Mouse (Mus musculus): Measurements from ENCODE around the gene Stx1a. TPM values are rescaled to one million over a fixed set of nuclear protein-coding genes. Genes with fewer than 3 reads are reported as not detected.
A peak's percentile ranks its signal among the peaks of the same experiment; 100 is the strongest.

Stx1a gene
- polyA plus RNA-seq, 1 experiment from 2014 or later: 13.1 TPM

GRCm38 (mm10) chr5:135076931-135077505 lies 53.7 kb downstream of the Stx1a start:
- peak overlapping the region; percentile 76 for H3K4me2 ChIP-seq (replicated peaks)
- peaks cover 38% of the 10 kb centered on the region for H3K36me3 ChIP-seq
- peak overlapping the region; percentile 95 for H3K4me3 ChIP-seq
- peak; percentile 21; the same call in 1 of the 2 replicates for ATAC-seq (ENCODE audit: low FRiP score, low read depth)
- WGBS: 16% methylated on average over 14 of the region's 14 CpGs
- peaks cover 7% of the 10 kb centered on the region; the same call in 1 of the 2 replicates for H3K27me3 ChIP-seq
- peak overlapping the region; percentile 98 for H3K9ac ChIP-seq
- no peaks in the 10 kb centered on the region for H3K9me3 ChIP-seq
- H3K27ac ChIP-seq: peak overlapping the region; percentile 83
- H3K4me1 ChIP-seq: peaks cover 24% of the 10 kb centered on the region

DNA sequence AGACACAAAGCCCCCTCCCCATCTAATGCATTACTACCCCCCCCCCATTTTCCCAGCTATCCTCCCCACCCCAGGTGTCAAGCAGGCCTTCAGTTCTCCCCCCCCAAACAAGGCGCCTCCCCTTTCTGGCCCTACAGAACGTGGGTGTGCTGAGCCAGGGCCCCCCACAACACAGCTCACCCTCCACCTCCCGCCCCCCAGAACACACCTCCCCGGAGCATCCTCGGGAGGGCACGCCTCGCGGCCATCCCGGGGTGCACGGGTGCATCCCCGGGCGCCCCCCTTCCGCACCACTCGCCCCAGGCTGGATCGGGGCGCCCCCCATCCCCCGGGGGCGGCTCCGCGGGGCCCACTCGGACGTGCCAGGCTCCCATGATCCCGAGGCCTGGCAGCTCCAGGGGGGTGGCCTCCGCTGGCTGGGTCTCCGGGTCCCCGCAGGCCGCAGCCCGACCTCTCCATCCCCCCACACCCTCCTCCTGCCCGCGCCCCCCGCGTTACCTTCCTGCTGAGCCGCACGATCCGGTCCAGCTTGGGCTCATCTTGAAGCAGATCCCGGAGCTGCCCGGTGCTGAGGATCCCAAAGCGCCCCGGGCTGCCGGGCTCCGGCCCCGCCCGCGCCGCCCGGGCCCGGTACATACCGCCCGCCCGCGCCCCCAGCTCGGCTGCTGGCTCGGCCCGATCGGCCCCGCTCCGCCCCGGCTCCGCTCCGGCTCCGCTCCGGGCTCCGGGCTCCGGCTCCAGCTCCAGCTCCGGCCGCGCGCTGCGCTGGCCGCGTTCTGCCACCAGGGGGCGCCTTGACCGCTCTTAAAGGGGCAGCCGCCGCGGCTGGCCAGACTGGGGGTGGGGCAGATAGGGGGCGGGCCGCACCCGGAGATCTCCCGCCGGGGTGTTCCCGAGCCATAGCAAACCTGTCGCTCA lies 54.5 kb downstream of the Stx1a start, which contains the start of gene Vps37d:
Gene Vps37d (minus strand): TSS at position 703 of the 918 bp plus-strand sequence.
- Histone ChIP-seq H3K4me2 (replicated peaks) (peak within 1 kb of the TSS; percentile 76), H3K27ac (peak within 1 kb of the TSS; percentile 83), H3K36me3 (peaks cover 30% of the 10 kb centered on the region), H3K4me1 (peaks cover 24% of the 10 kb centered on the region), H3K4me3 (peak within 1 kb of the TSS; percentile 95), H3K27me3 (peaks cover 7% of the 10 kb centered on the region; the same call in 1 of the 2 replicates), H3K9me3 (no peaks in the 10 kb centered on the region), H3K9ac (peak within 1 kb of the TSS; percentile 98)
- under 1% methylated on average over 61 of the region's 83 CpGs for WGBS
- ATAC-seq (ENCODE audit: low FRiP score, low read depth): peak; percentile 85

GRCm38 (mm10) chr5:135078482-135078810 lies 55.2 kb downstream of the Stx1a start:
- peaks cover 24% of the 10 kb centered on the region for H3K36me3 ChIP-seq
- peaks cover 7% of the 10 kb centered on the region; the same call in 1 of the 2 replicates for H3K27me3 ChIP-seq
- peak overlapping the region; percentile 98; the same call in 1 of the 2 replicates for H3K9ac ChIP-seq
- ATAC-seq (ENCODE audit: low FRiP score, low read depth): peak; percentile 68
- WGBS: 2% methylated on average over 11 of the region's 11 CpGs
- H3K4me1 ChIP-seq: peaks cover 21% of the 10 kb centered on the region
- no peak overlapping the region for H3K27ac ChIP-seq
- no peaks in the 10 kb centered on the region for H3K9me3 ChIP-seq
- peak overlapping the region; percentile 95 for H3K4me3 ChIP-seq
- H3K4me2 ChIP-seq (replicated peaks): peak overlapping the region; percentile 76

GRCm38 (mm10) chr5:135079578-135079977 lies 56.3 kb downstream of the Stx1a start:
- Histone ChIP-seq H3K36me3 (peaks cover 13% of the 10 kb centered on the region), H3K4me3 (no peak overlapping the region), H3K4me1 (peaks cover 12% of the 10 kb centered on the region), H3K4me2 (replicated peaks) (no peak overlapping the region), H3K9me3 (no peaks in the 10 kb centered on the region), H3K27me3 (peaks cover 7% of the 10 kb centered on the region; the same call in 1 of the 2 replicates), H3K27ac (no peak overlapping the region), H3K9ac (no peak overlapping the region)
- WGBS: 98% methylated on average over 2 of the region's 2 CpGs
- no peak for ATAC-seq (ENCODE audit: low FRiP score, low read depth)

DNA sequence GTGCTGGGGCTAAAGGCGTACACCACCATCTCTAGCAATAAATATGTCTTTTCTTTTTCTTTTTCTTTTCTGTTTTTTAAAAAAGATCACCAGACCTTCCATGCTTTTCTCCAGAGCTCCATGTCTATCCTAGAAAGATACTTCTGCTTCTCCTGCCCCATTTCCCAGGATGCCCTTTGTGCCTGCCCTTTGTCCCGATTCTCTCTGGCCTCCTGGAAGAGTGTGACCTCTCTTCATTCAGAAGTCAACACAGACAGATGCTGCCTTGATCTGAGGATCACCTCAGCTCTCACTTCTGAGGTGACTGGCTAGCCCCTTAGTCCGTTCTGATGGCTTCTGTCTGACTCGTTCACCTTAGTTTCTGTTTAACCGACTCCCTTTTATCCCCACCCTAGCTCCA lies 57.3 kb downstream of the Stx1a start:
- Histone ChIP-seq H3K9me3 (no peaks in the 10 kb centered on the region), H3K4me2 (replicated peaks) (no peak overlapping the region), H3K9ac (no peak overlapping the region), H3K27ac (no peak overlapping the region), H3K4me1 (peaks cover 12% of the 10 kb centered on the region), H3K27me3 (peaks cover 7% of the 10 kb centered on the region; the same call in 1 of the 2 replicates), H3K36me3 (peaks cover 9% of the 10 kb centered on the region), H3K4me3 (no peak overlapping the region)
- no peak for ATAC-seq (ENCODE audit: low FRiP score, low read depth)
- WGBS: 85% methylated on average over 5 of the region's 5 CpGs

GRCm38 (mm10) chr5:135086871-135087270 lies 63.6 kb downstream of the Stx1a start:
- 19% methylated on average over 4 of the region's 4 CpGs for WGBS
- no peak overlapping the region for H3K27ac ChIP-seq

GRCm38 (mm10) chr5:135089653-135090052 lies 66.4 kb downstream of the Stx1a start, which contains the start of gene Mlxipl:
Gene Mlxipl (plus strand): TSS chr5:135089890.
- no peaks in the 10 kb centered on the region for H3K36me3 ChIP-seq
- no peak for ATAC-seq (ENCODE audit: low FRiP score, low read depth)
- peaks cover 6% of the 10 kb centered on the region for H3K9me3 ChIP-seq
- H3K4me3 ChIP-seq: peak within 1 kb of the TSS; percentile 33
- peaks cover 5% of the 10 kb centered on the region for H3K4me1 ChIP-seq
- H3K9ac ChIP-seq: peak within 1 kb of the TSS; percentile 56
- peak within 1 kb of the TSS; percentile 61 for H3K4me2 ChIP-seq (replicated peaks)
- peaks cover 60% of the 10 kb centered on the region for H3K27me3 ChIP-seq
- 1% methylated on average over 38 of the region's 39 CpGs for WGBS
- no peak within 1 kb of the TSS for H3K27ac ChIP-seq

More at GRCm38 (mm10) chr5:135086871-135087270, 63.6 kb downstream of the Stx1a start:
- Histone ChIP-seq H3K4me2 (replicated peaks) (no peak overlapping the region), H3K9ac (no peak overlapping the region), H3K36me3 (no peaks in the 10 kb centered on the region), H3K4me3 (no peak overlapping the region), H3K9me3 (peaks cover 6% of the 10 kb centered on the region), H3K27me3 (peaks cover 41% of the 10 kb centered on the region), H3K4me1 (peaks cover 5% of the 10 kb centered on the region)
- no peak for ATAC-seq (ENCODE audit: low FRiP score, low read depth)

Other genes with a start within 250 kb of the Stx1a start
- gene Tmem270, start 116.7 kb upstream of the Stx1a start, polyA plus RNA-seq (2015; fragmentation: Nextera tagmentation; extraction: Ambion mirVana): not detected in 2 replicates
- gene Cldn13, start 108.0 kb upstream of the Stx1a start, polyA plus RNA-seq (2015; fragmentation: Nextera tagmentation; extraction: Ambion mirVana): 0.45 and 2.0 TPM in 2 replicates
- 19.9 and 21.7 TPM in 2 replicates for gene Mettl27, start 91.1 kb upstream of the Stx1a start, polyA plus RNA-seq (2015; fragmentation: Nextera tagmentation; extraction: Ambion mirVana)
- 16.7 and 18.9 TPM in 2 replicates for gene Cldn4, start 76.5 kb upstream of the Stx1a start, polyA plus RNA-seq (2015; fragmentation: Nextera tagmentation; extraction: Ambion mirVana)
- gene Cldn3, start 37.3 kb upstream of the Stx1a start, polyA plus RNA-seq (2015; fragmentation: Nextera tagmentation; extraction: Ambion mirVana): 8.1 and 8.4 TPM in 2 replicates
- 51.7 and 55.1 TPM in 2 replicates for gene Abhd11, start 14.3 kb upstream of the Stx1a start, polyA plus RNA-seq (2015; fragmentation: Nextera tagmentation; extraction: Ambion mirVana)
- 35.5 and 35.7 TPM in 2 replicates for gene Dnajc30, start 40.7 kb downstream of the Stx1a start, polyA plus RNA-seq (2015; fragmentation: Nextera tagmentation; extraction: Ambion mirVana)
- gene Bud23, start 41.5 kb downstream of the Stx1a start, polyA plus RNA-seq (2015; fragmentation: Nextera tagmentation; extraction: Ambion mirVana): 143 and 145 TPM in 2 replicates
- gene Vps37d, start 54.8 kb downstream of the Stx1a start, polyA plus RNA-seq (2015; fragmentation: Nextera tagmentation; extraction: Ambion mirVana): 12.7 and 15.1 TPM in 2 replicates
- 1.6 and 2.2 TPM in 2 replicates for gene Mlxipl, start 66.4 kb downstream of the Stx1a start, polyA plus RNA-seq (2015; fragmentation: Nextera tagmentation; extraction: Ambion mirVana)
- gene Tbl2, start 126.2 kb downstream of the Stx1a start, polyA plus RNA-seq (2015; fragmentation: Nextera tagmentation; extraction: Ambion mirVana): 29.0 and 32.5 TPM in 2 replicates
- gene Bcl7b, start 144.8 kb downstream of the Stx1a start, polyA plus RNA-seq (2015; fragmentation: Nextera tagmentation; extraction: Ambion mirVana): 47.3 and 50.0 TPM in 2 replicates
- gene Baz1b, start 163.8 kb downstream of the Stx1a start, polyA plus RNA-seq (2015; fragmentation: Nextera tagmentation; extraction: Ambion mirVana): 48.9 and 50.3 TPM in 2 replicates
- 19.4 and 21.1 TPM in 2 replicates for gene Fzd9, start 227.7 kb downstream of the Stx1a start, polyA plus RNA-seq (2015; fragmentation: Nextera tagmentation; extraction: Ambion mirVana)